Mouse (Mus musculus): ENCODE measurements around the gene Tmem69. TPM values are rescaled to one million over a fixed set of nuclear protein-coding genes. Genes with fewer than 3 reads are reported as not detected.
A peak's percentile ranks its signal among the peaks of the same experiment; 100 is the strongest.

Tmem69 gene
- 27.8 and 28.8 TPM in 2 replicates for polyA plus RNA-seq (2015; fragmentation: Nextera tagmentation; extraction: Ambion mirVana)

DNA sequence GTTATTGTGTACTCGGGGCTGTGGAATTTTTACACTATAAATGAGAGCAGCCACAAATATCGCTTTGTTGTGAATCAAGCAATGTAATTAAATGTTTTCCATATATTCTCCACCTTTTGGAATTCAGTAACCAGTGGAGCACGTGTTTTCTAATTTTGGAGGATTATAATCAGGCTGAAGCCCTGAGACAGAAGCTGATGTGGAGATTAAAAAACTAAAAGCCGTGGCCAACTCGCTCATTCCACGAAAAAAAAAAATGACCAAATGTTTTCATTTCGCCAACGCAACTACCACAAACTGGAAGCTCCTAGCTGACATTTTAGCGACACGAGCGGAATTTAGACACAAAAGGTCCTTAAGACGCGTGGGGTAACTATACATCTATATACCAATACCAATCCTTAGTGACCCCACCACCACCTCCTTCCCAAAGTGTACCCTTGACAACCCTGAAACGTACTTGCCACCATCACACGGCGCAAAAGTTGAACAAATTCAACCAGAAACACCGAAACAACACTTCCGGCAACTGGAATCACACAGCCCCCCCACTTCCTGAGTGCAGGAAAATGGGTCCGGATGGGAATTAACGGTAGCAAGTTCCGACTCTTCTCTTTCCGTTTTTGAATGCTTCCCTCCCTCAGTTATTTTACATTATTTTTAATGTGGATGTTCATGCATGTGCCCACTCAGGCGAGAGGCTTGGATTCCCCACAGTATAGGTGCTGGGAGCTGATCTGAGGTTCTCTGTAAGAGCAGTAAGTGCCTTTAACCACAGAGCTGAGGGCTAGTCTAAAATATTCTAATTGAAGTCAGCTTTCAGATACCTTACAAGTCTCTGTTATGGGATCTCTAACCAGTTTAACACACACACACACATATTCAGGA, at the start of gene Tmem69:
TSS of gene Tmem69 (minus strand) at position 524 of the 888 bp plus-strand sequence.
- Histone ChIP-seq H3K36me3 (peaks cover 15% of the 10 kb centered on the region), H3K4me1 (replicated peaks) (peaks cover 33% of the 10 kb centered on the region), H3K27ac (peak within 1 kb of the TSS; percentile 90), H3K9ac (replicated peaks) (peak within 1 kb of the TSS; percentile 64), H3K9me3 (no peaks in the 10 kb centered on the region), H3K4me2 (replicated peaks) (peak within 1 kb of the TSS; percentile 76), H3K27me3 (no peaks in the 10 kb centered on the region), H3K4me3 (replicated peaks) (peak within 1 kb of the TSS; percentile 74)
- ATAC-seq, result no peak
- WGBS, result 3% methylated on average over 23 of the region's 23 CpGs

DNA sequence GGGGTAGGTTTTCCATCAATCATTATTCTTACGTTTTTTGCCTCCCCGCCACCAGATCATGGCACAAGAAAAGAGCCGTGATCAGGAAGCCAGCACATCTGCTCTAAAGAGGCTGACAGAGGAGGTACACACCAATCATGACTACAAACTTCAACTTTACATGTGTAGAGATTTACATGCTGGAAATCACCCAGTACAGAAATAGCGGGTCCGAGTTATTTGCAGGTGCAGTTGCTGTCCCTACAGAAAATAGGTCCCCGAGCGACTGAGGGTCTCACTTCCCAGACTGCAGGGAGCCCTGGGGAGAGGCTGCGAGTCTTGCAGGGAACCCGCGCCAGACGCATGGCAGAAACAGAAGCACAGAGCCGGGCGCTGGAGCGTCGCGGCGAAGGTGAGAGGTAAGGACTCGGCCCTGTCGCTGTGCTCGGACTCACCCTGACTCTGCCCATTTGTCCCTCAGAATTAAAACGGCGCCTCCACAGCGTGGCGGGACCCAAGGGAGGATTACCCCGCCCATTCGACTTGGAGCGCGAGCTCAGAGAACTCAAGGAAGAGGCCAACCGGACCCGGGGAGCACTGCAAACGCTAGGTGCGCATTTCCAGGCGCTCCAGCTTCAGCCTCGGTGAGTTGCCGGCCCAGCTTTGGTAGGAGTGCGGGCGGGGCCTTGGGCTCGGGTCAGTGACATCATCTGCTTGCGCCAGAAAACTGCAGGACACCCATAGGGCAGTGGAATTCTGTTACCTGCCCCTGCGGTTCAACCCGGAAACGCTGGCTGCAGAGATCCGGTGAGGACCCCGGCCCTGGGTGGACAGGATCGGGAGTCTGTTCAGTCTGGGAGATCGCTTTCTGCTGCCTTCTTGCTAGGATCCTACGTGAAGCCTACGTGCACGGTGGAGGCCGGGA, 41.5 kb upstream of the Tmem69 start:
- peak overlapping the region; percentile 83 for H3K9ac ChIP-seq (replicated peaks)
- no peaks in the 10 kb centered on the region for H3K9me3 ChIP-seq
- H3K27ac ChIP-seq, result peak overlapping the region; percentile 72
- no peaks in the 10 kb centered on the region for H3K27me3 ChIP-seq
- peak overlapping the region; percentile 81 for H3K4me2 ChIP-seq (replicated peaks)
- peak; percentile 97 for ATAC-seq
- under 1% methylated on average over 50 of the region's 50 CpGs for WGBS
- peaks cover 20% of the 10 kb centered on the region for H3K4me1 ChIP-seq (replicated peaks)
- H3K4me3 ChIP-seq (replicated peaks), result peak overlapping the region; percentile 66
- peaks cover 46% of the 10 kb centered on the region for H3K36me3 ChIP-seq

DNA sequence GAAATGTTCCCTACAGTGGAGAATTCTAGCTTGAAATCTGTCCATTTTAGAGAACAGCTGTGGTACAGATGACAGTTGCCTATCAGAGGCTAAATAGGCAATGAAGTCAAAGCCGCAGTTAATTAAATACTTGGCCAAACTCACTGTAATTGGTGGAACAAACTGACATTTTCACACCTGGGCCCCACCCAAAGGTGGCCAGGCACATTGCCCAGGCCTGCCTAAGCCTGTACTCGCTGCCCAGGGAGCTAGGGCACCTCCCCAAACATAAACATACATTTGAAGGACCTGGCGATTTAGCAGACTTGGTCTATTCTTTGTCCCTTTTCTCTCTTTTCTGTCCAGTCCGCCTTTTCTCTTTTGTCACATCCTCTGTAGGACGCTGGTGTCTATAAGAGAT, 40.6 kb upstream of the Tmem69 start, which contains the start of gene Ccdc17:
TSS of gene Ccdc17 (plus strand) at position 276 of the 400 bp plus-strand sequence.
- 18% methylated on average over 5 of the region's 5 CpGs for WGBS
- ATAC-seq, result no peak
- Histone ChIP-seq H3K27me3 (no peaks in the 10 kb centered on the region), H3K4me3 (replicated peaks) (peak within 1 kb of the TSS; percentile 66), H3K4me2 (replicated peaks) (peak within 1 kb of the TSS; percentile 81), H3K4me1 (replicated peaks) (peaks cover 20% of the 10 kb centered on the region), H3K9me3 (no peaks in the 10 kb centered on the region), H3K36me3 (peaks cover 46% of the 10 kb centered on the region), H3K9ac (replicated peaks) (peak within 1 kb of the TSS; percentile 83), H3K27ac (peak within 1 kb of the TSS; percentile 72)

DNA sequence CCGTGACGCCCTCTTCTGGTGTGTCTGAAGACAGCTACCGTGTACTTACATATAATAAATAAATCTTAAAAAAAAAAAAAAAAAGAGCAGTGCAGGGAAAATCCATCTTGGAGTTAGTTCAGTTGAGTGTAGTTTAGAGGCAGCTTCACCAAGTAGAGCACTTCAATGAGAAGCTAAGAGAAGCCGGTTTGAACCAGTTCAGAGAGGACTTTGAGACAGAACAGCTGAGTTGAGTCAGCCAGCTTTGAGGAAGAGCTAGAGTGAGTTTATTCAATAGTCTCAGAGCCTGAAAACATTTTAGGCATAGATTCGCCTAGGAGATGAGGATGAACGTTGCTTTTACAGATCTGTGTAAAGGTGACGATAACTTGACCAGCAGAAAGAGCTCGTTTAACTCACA, 40.1 kb upstream of the Tmem69 start:
- Histone ChIP-seq H3K27me3 (no peaks in the 10 kb centered on the region), H3K4me2 (replicated peaks) (no peak overlapping the region), H3K27ac (no peak overlapping the region), H3K4me1 (replicated peaks) (peaks cover 20% of the 10 kb centered on the region), H3K4me3 (replicated peaks) (no peak overlapping the region), H3K9me3 (no peaks in the 10 kb centered on the region), H3K9ac (replicated peaks) (no peak overlapping the region), H3K36me3 (peaks cover 47% of the 10 kb centered on the region)
- 82% methylated on average over 8 of the region's 8 CpGs for WGBS
- ATAC-seq, result no peak

DNA sequence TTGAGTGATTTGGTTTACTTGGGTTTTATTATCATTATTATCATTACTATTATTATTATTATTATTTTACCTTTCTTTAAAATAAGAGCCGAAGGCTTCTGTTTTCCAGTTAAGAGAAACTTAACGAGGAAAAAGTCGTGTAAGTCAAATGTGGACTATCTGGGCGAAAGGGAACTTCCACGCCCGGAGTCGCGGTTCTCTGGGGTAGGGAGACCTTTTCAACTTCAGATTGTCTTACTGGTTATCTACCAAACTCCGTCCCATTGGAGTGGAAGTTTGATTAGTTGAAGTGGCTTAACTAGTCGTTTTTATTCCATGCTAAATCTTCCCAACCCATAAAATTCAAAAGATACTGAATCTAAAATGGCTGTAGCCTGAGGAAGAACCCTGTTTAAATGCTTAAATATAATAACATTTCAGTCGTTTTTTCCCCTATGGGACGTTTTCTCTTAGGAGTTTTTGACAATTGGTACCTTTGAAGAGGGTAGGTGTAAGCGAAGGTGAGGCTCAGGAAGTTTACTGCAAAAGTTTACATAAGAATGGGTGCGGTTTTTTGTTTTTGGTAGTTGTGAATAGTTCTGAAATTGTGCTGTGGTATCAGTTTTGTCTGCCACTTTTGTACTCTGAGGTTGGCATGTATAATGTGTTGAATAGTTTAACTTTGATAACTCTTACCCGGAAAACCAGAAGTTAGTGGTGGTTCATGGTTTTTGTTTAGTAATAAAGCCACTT, 2.6 kb upstream of the Tmem69 start:
- Histone ChIP-seq H3K4me2 (replicated peaks) (peak overlapping the region; percentile 76), H3K9me3 (no peaks in the 10 kb centered on the region), H3K4me1 (replicated peaks) (peaks cover 33% of the 10 kb centered on the region), H3K9ac (replicated peaks) (peak overlapping the region; percentile 73), H3K36me3 (peaks cover 7% of the 10 kb centered on the region), H3K4me3 (replicated peaks) (peak overlapping the region; percentile 74), H3K27me3 (no peaks in the 10 kb centered on the region), H3K27ac (no peak overlapping the region)
- WGBS, result 6% methylated on average over 15 of the region's 15 CpGs
- no peak for ATAC-seq

DNA sequence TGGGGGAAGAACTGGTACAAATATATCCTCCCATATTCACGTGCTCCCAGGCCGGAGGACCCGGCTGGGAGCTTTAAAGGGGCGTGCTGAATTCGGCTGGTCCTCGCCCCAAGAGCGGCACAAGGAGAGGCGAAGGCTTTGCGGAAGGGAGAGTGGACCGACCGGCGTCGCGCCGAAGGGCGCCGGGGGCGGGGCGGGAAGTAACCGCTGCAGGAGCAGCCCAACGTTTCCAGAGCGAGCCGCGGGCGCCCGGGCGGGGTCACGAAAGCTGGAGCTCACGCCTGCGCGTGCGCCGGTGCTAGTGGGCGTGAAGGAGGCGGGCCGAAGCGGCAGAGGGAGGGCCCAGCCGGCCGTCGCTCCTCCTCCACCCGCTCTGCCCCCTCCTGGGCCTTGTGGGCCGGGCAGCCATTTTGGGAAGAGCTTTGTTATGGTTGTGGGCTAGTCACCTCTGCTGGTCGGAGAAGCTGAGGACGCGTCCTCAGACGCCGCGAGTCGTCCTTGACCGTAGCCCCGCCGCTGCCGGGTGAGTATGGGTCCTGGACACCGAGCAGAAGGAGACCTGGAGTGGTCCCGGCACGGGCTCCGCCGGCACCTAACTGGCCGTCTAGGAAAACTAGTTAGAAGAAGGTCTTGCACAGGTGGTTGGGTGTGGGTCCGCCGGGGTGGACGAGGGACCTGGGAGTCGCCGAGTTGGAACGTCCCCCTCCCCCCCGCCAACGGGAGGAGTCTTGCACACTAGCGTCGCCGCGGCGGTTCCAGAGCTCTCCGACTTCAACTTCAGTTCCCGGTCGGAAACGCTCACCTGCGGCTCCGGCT, 1.8 kb upstream of the Tmem69 start, which contains the start of gene Gpbp1l1:
TSS of gene Gpbp1l1 (plus strand) at position 353 of the 816 bp plus-strand sequence.
- peak within 1 kb of the TSS; percentile 76 for H3K4me2 ChIP-seq (replicated peaks)
- under 1% methylated on average over 78 of the region's 78 CpGs for WGBS
- H3K9me3 ChIP-seq, result no peaks in the 10 kb centered on the region
- peaks cover 33% of the 10 kb centered on the region for H3K4me1 ChIP-seq (replicated peaks)
- H3K27me3 ChIP-seq, result no peaks in the 10 kb centered on the region
- H3K9ac ChIP-seq (replicated peaks), result peak within 1 kb of the TSS; percentile 73
- H3K4me3 ChIP-seq (replicated peaks), result peak within 1 kb of the TSS; percentile 74
- H3K27ac ChIP-seq, result peak within 1 kb of the TSS; percentile 90
- ATAC-seq, result peak; percentile 95
- H3K36me3 ChIP-seq, result peaks cover 10% of the 10 kb centered on the region

DNA sequence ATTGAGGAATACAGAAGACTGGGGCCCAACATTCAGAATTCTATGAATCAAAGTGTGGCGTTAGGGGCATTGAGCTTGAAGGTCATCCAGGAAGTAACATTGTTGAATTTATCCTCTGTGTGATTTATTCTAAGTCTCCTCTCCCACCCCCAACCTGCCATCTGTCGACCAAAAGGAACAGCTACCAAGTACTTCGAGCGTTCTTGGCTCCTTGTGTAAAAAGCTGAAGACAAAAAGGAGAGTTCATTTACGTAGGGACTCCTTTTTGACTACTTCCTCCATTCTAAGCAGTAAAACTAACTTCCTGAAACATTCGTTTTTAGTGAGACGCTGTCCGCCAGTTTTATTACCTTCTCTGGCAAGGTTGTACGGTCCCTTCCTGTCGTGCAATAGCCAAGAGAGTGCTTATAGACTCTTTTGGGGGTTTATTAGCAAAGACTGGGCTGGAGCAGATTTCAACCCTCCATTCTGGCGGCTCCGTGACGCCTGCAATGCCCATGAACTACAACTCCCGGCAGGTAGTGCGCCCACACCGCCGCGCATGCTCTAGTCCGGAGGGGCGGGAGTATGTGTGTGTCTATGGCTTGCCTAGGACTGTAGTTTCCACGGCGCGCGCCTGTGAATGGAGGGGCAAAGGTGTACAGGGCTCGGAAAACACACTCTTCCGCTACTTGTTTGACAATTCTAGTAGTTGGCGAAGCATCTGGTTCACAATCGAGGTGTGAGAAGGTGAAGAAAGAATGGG, 997 bp upstream of the Tmem69 start:
- Histone ChIP-seq H3K4me2 (replicated peaks) (peak overlapping the region; percentile 76), H3K27ac (peak overlapping the region; percentile 90), H3K4me3 (replicated peaks) (peak overlapping the region; percentile 74), H3K9ac (replicated peaks) (peak overlapping the region; percentile 73), H3K27me3 (no peaks in the 10 kb centered on the region), H3K4me1 (replicated peaks) (peaks cover 33% of the 10 kb centered on the region), H3K9me3 (no peaks in the 10 kb centered on the region), H3K36me3 (peaks cover 15% of the 10 kb centered on the region)
- under 1% methylated on average over 28 of the region's 28 CpGs for WGBS
- peak; percentile 98 for ATAC-seq

DNA sequence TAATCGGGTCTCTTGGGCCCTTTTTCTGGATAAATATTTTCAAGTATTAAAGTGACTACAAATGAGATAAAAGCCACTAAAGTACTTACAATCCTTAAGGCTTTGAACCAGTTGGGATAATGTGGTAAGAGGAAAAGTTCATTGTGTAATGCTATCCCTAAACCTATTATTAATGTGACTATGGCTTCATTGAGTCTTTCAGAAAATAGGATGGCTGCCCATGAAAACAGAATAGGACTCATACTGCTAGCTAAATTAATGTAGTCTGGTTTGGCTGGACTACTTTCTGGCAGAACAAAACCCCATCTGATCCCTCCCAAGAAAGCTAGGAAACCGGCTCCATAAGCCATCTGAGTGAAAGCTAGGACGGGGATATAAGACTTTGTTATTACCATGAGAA, 2.7 kb downstream of the Tmem69 start:
- Histone ChIP-seq H3K9me3 (no peaks in the 10 kb centered on the region), H3K36me3 (peaks cover 15% of the 10 kb centered on the region), H3K27ac (no peak overlapping the region), H3K4me1 (replicated peaks) (peaks cover 13% of the 10 kb centered on the region), H3K27me3 (no peaks in the 10 kb centered on the region), H3K4me3 (replicated peaks) (no peak overlapping the region), H3K4me2 (replicated peaks) (no peak overlapping the region), H3K9ac (replicated peaks) (no peak overlapping the region)
- ATAC-seq, result no peak
- 82% methylated on average over 3 of the region's 3 CpGs for WGBS

DNA sequence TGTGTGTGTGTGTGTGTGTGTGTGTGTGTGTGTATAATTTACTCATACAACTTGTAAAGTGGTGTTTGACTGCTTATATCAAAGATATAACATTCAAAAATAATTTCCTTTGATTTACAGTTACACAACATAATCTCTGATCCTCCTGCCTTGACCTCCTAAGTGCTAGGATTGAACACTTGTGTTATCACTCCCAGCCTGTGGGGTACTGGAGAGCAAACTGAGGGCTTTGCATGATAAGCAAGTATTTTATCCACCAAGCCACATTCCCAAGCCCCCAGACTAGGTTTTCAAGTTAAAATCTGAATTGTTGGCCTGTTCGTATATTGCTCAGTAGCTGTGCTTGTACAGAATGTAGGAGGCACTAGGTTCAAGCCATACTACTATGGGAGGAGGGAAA, 5.3 kb downstream of the Tmem69 start:
- no peak overlapping the region for H3K27ac ChIP-seq
- H3K9me3 ChIP-seq, result no peaks in the 10 kb centered on the region
- H3K9ac ChIP-seq (replicated peaks), result no peak overlapping the region
- H3K36me3 ChIP-seq, result peaks cover 15% of the 10 kb centered on the region
- peaks cover 6% of the 10 kb centered on the region; the same call in 1 of the 2 replicates for H3K4me1 ChIP-seq (replicated peaks)
- ATAC-seq, result no peak
- H3K4me3 ChIP-seq (replicated peaks), result no peak overlapping the region
- 86% methylated on average over 1 of the region's 1 CpGs for WGBS
- no peaks in the 10 kb centered on the region for H3K27me3 ChIP-seq
- no peak overlapping the region for H3K4me2 ChIP-seq (replicated peaks)

DNA sequence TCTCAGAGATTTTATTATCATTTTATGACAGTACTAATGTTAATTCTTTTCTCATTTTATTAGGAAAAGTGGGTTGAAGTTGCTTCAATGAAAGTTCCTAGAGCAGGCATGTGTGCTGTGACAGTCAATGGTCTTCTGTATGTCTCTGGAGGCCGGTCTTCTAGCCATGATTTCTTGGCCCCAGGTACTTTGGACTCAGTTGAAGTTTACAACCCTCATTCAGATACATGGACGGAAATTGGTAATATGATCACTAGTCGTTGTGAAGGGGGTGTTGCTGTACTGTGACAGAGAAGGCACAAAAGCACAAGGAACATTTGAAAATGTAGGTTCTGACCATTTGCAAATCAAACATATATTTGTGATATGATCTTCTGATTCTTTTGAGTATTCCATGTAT, 18.0 kb downstream of the Tmem69 start:
- Histone ChIP-seq H3K27me3 (no peaks in the 10 kb centered on the region), H3K4me3 (replicated peaks) (no peak overlapping the region), H3K36me3 (peaks cover 12% of the 10 kb centered on the region), H3K9ac (replicated peaks) (no peak overlapping the region), H3K4me1 (replicated peaks) (no peaks in the 10 kb centered on the region), H3K4me2 (replicated peaks) (no peak overlapping the region), H3K27ac (no peak overlapping the region), H3K9me3 (no peaks in the 10 kb centered on the region)
- ATAC-seq, result no peak
- 89% methylated on average over 3 of the region's 3 CpGs for WGBS

Measured in midbrain, embryonic 13.5 days (tissue).